Mouse (Mus musculus): Measurements from ENCODE around the gene Anapc4. TPM values are rescaled to one million over a fixed set of nuclear protein-coding genes. Genes with fewer than 3 reads are reported as not detected.

Anapc4 gene
- polyA plus RNA-seq, 1 experiment: 29.9 TPM

DNA sequence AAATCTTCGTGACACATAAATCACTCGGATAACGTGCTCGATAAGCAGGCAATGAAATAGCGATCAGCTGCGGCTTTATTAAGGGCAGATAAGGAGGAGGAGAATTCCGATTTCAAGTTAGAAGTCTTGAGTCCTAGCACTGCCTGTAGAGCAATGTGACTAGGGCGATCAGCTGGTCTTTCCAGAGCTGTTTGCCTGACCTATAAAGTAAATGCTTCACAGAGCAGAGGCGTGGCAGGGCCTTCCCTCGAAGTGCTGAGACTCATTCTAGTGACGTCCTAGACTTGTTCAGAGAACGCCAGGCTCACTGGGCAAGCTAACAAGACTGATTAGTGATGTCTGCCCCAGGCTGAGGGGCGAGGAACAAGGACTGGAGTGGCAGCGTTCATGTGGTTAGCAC, 22.8 kb upstream of the Anapc4 start:
- 88% methylated on average over 14 of the region's 14 CpGs for whole genome bisulfite sequencing
- TF ChIP-seq CTCF (IDR thresholded peaks at IDR 0.05; ENCODE audit: insufficient read depth, low read length): no peak
- TF ChIP-seq POLR2A (IDR thresholded peaks at IDR 0.05; ENCODE audit: borderline replicate concordance, extremely low read depth, low read depth, low read length): no peak
- no peak for DNase-seq
- H3K4me1 ChIP-seq (ENCODE audit: control insufficient read depth, insufficient read depth, low read length): no peaks in the 10 kb centered on the region
- no peak overlapping the region for H3K4me3 ChIP-seq (replicated peaks; ENCODE audit: extremely low read depth, low read depth, low read length)

GRCm38 (mm10) chr5:52812456-52812855, 21.4 kb upstream of the Anapc4 start:
- Histone ChIP-seq H3K4me3 (replicated peaks; ENCODE audit: extremely low read depth, low read depth, low read length) (no peak overlapping the region), H3K4me1 (ENCODE audit: control insufficient read depth, insufficient read depth, low read length) (no peaks in the 10 kb centered on the region)
- TF ChIP-seq CTCF (IDR thresholded peaks at IDR 0.05; ENCODE audit: insufficient read depth, low read length): no peak
- no peak for TF ChIP-seq POLR2A (IDR thresholded peaks at IDR 0.05; ENCODE audit: borderline replicate concordance, extremely low read depth, low read depth, low read length)
- DNase-seq: no peak
- WGBS: 92% methylated on average over 10 of the region's 10 CpGs

GRCm38 (mm10) chr5:52813312-52813711, 20.5 kb upstream of the Anapc4 start:
- no peak for DNase-seq
- Histone ChIP-seq H3K4me1 (ENCODE audit: control insufficient read depth, insufficient read depth, low read length) (no peaks in the 10 kb centered on the region), H3K4me3 (replicated peaks; ENCODE audit: extremely low read depth, low read depth, low read length) (no peak overlapping the region)
- WGBS: 94% methylated on average over 7 of the region's 7 CpGs
- TF ChIP-seq POLR2A (IDR thresholded peaks at IDR 0.05; ENCODE audit: borderline replicate concordance, extremely low read depth, low read depth, low read length): no peak
- no peak for TF ChIP-seq CTCF (IDR thresholded peaks at IDR 0.05; ENCODE audit: insufficient read depth, low read length)

DNA sequence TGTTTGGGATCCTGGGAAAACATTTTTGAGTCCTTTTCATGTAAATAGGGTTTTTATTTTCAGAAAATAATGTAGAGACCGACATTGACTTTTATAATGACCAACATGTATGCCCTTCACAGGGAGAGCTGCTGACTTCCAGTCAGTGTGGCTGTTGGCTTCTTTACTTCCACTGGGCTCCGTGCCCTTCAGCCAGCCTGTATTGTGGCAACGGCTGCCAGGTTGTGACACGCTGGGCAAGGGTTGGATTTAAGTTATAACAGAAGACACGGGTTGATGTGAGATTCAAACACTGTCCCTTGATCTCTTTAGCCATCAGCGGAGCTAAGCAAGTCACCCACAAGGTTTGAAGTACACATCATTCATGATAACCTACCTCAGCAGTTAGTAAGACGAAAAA, 15.1 kb upstream of the Anapc4 start:
- Histone ChIP-seq H3K4me1 (ENCODE audit: control insufficient read depth, insufficient read depth, low read length) (no peaks in the 10 kb centered on the region), H3K4me3 (replicated peaks; ENCODE audit: extremely low read depth, low read depth, low read length) (no peak overlapping the region)
- DNase-seq: no peak
- WGBS: 90% methylated on average over 7 of the region's 7 CpGs
- TF ChIP-seq CTCF (IDR thresholded peaks at IDR 0.05; ENCODE audit: insufficient read depth, low read length) (no peak), POLR2A (IDR thresholded peaks at IDR 0.05; ENCODE audit: borderline replicate concordance, extremely low read depth, low read depth, low read length) (no peak)

DNA sequence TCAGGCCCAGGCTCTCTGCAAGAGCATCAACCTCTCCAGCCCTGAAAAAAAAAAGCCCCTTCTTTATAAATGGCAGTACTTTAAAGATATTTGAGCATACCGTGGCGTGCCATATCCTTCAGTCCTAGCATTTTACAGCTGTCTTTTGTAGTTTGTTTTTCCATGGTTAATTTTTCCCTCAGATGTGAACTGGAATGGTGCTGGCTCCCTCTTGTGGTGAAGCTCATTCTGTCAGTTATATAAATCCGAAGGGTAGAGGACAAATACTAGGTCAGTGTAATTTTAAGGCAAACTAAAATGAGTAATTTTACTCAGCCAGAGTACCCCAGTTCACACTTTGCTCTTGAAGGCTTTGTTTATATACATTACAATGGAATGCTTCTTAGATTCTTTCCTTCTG, 12.1 kb upstream of the Anapc4 start:
- DNase-seq: peak; percentile 21
- 28% methylated on average over 3 of the region's 3 CpGs for WGBS
- H3K4me1 ChIP-seq (ENCODE audit: control insufficient read depth, insufficient read depth, low read length): no peaks in the 10 kb centered on the region; the same call in 1 of the 2 replicates
- H3K4me3 ChIP-seq (replicated peaks; ENCODE audit: extremely low read depth, low read depth, low read length): no peak overlapping the region
- TF ChIP-seq CTCF (IDR thresholded peaks at IDR 0.05; ENCODE audit: insufficient read depth, low read length) (peak; percentile 13; the same call in 1 of the 2 replicates), POLR2A (IDR thresholded peaks at IDR 0.05; ENCODE audit: borderline replicate concordance, extremely low read depth, low read depth, low read length) (no peak)

- DNase-seq: no peak
Observed at GRCm38 (mm10) chr5:52827923-52828322, 5.9 kb upstream of the Anapc4 start.

DNA sequence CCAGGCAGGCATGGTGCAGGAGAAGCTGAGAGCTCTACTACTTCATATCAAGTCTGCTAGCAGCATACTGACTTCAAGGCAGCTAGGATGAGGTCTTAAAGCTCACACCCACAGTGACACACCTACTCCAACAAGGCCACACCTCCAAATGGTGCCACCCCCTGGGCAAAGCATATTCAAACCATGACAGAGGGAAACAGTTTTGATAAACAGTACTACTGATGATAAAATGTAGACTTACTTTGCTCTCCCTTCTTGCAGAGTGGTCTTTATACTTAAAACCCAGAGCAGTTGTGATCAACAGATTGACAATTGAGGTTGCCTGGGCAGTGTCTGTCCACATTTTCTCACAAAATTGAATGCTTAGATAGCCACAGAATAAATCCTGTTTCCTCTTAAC, 807 bp upstream of the Anapc4 start:
- peak; percentile 20 for DNase-seq
- Histone ChIP-seq H3K4me1 (ENCODE audit: control insufficient read depth, insufficient read depth, low read length) (peaks cover 4% of the 10 kb centered on the region), H3K4me3 (replicated peaks; ENCODE audit: extremely low read depth, low read depth, low read length) (no peak overlapping the region)
- no peak for TF ChIP-seq POLR2A (IDR thresholded peaks at IDR 0.05; ENCODE audit: borderline replicate concordance, extremely low read depth, low read depth, low read length)
- TF ChIP-seq CTCF (IDR thresholded peaks at IDR 0.05; ENCODE audit: insufficient read depth, low read length): no peak

More at GRCm38 (mm10) chr5:52827923-52828322, 5.9 kb upstream of the Anapc4 start:
- H3K4me3 ChIP-seq (replicated peaks; ENCODE audit: extremely low read depth, low read depth, low read length): no peak overlapping the region
- 81% methylated on average over 4 of the region's 4 CpGs for WGBS
- TF ChIP-seq CTCF (IDR thresholded peaks at IDR 0.05; ENCODE audit: insufficient read depth, low read length) (no peak), POLR2A (IDR thresholded peaks at IDR 0.05; ENCODE audit: borderline replicate concordance, extremely low read depth, low read depth, low read length) (no peak)
- no peaks in the 10 kb centered on the region; the same call in none of the 2 replicates for H3K4me1 ChIP-seq (ENCODE audit: control insufficient read depth, insufficient read depth, low read length)

DNA sequence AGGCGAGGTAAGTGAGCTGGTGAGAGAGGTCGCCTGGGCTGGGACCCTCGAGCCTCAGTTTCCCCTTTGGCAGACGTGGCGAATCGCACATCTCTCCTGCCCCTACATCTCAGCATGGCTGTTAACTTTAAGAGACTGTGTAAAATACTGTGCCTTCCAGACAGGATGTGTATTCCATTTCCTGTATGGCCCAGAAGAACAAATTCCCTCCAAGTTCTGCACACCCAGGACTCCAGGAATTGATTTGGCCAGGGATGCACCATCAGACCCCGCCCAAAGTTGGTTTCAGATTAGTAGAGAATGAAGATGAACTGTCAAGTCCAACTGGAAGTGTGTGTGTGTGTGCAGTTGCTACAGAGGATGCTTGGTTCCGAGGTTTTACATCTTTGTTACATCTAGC, 574 bp downstream of the Anapc4 start:
- H3K4me1 ChIP-seq (ENCODE audit: control insufficient read depth, insufficient read depth, low read length): peaks cover 4% of the 10 kb centered on the region
- DNase-seq: no peak
- WGBS: 4% methylated on average over 8 of the region's 8 CpGs
- H3K4me3 ChIP-seq (replicated peaks; ENCODE audit: extremely low read depth, low read depth, low read length): peak overlapping the region; percentile 90
- TF ChIP-seq CTCF (IDR thresholded peaks at IDR 0.05; ENCODE audit: insufficient read depth, low read length): no peak

GRCm38 (mm10) chr5:52844319-52844718, 10.5 kb downstream of the Anapc4 start:
- TF ChIP-seq CTCF (IDR thresholded peaks at IDR 0.05; ENCODE audit: insufficient read depth, low read length) (no peak), POLR2A (IDR thresholded peaks at IDR 0.05; ENCODE audit: borderline replicate concordance, extremely low read depth, low read depth, low read length) (no peak)
- Histone ChIP-seq H3K4me3 (replicated peaks; ENCODE audit: extremely low read depth, low read depth, low read length) (no peak overlapping the region), H3K4me1 (ENCODE audit: control insufficient read depth, insufficient read depth, low read length) (no peaks in the 10 kb centered on the region)
- DNase-seq: no peak
- 72% methylated on average over 7 of the region's 7 CpGs for WGBS

- no peak for DNase-seq
- Histone ChIP-seq H3K4me3 (replicated peaks; ENCODE audit: extremely low read depth, low read depth, low read length) (no peak overlapping the region), H3K4me1 (ENCODE audit: control insufficient read depth, insufficient read depth, low read length) (peaks cover 2% of the 10 kb centered on the region; the same call in 1 of the 2 replicates)
- WGBS: 91% methylated on average over 5 of the region's 5 CpGs
- TF ChIP-seq CTCF (IDR thresholded peaks at IDR 0.05; ENCODE audit: insufficient read depth, low read length): no peak
- no peak for TF ChIP-seq POLR2A (IDR thresholded peaks at IDR 0.05; ENCODE audit: borderline replicate concordance, extremely low read depth, low read depth, low read length)
Observed at GRCm38 (mm10) chr5:52855727-52856126, 21.9 kb downstream of the Anapc4 start.

All from lung, adult 2 months (tissue).